Mouse (Mus musculus): ENCODE measurements around the gene Apbb1. TPM values are rescaled to one million over a fixed set of nuclear protein-coding genes. Genes with fewer than 3 reads are reported as not detected.

Apbb1 gene
- polyA plus RNA-seq, 1 experiment: 0.52 TPM

- no peak for TF ChIP-seq CTCF (IDR thresholded peaks at IDR 0.05; ENCODE audit: low read depth, low read length)
- no peak for TF ChIP-seq POLR2A (IDR thresholded peaks at IDR 0.05; ENCODE audit: borderline replicate concordance, low read depth, low read length)
- Histone ChIP-seq H3K4me1 (ENCODE audit: control insufficient read depth, insufficient read depth, low read length) (no peaks in the 10 kb centered on the region), H3K27ac (ENCODE audit: insufficient read depth, low read depth, low read length) (no peak overlapping the region), H3K4me3 (ENCODE audit: insufficient read depth, low read length) (no peak overlapping the region)
These were observed 53.4 kb downstream of the Apbb1 start for GRCm38 (mm10) chr7:105528094-105528493.

GRCm38 (mm10) chr7:105527306-105527937 is 54.0 kb downstream of the Apbb1 start:
- H3K4me3 ChIP-seq (ENCODE audit: insufficient read depth, low read length): no peak overlapping the region
- TF ChIP-seq POLR2A (IDR thresholded peaks at IDR 0.05; ENCODE audit: borderline replicate concordance, low read depth, low read length): no peak
- TF ChIP-seq CTCF (IDR thresholded peaks at IDR 0.05; ENCODE audit: low read depth, low read length): 0 out of 2 replicates have a peak, but pooled peaks have one; percentile 36
- no peaks in the 10 kb centered on the region for H3K4me1 ChIP-seq (ENCODE audit: control insufficient read depth, insufficient read depth, low read length)
- no peak overlapping the region for H3K27ac ChIP-seq (ENCODE audit: insufficient read depth, low read depth, low read length)

- Histone ChIP-seq H3K4me1 (ENCODE audit: control insufficient read depth, insufficient read depth, low read length) (no peaks in the 10 kb centered on the region), H3K4me3 (ENCODE audit: insufficient read depth, low read length) (no peak overlapping the region), H3K27ac (ENCODE audit: insufficient read depth, low read depth, low read length) (no peak overlapping the region)
- TF ChIP-seq CTCF (IDR thresholded peaks at IDR 0.05; ENCODE audit: low read depth, low read length) (no peak), POLR2A (IDR thresholded peaks at IDR 0.05; ENCODE audit: borderline replicate concordance, low read depth, low read length) (no peak)
These were observed 57.2 kb downstream of the Apbb1 start for GRCm38 (mm10) chr7:105524222-105524621.

- Histone ChIP-seq H3K4me3 (ENCODE audit: insufficient read depth, low read length) (no peak overlapping the region), H3K4me1 (ENCODE audit: control insufficient read depth, insufficient read depth, low read length) (no peaks in the 10 kb centered on the region), H3K27ac (ENCODE audit: insufficient read depth, low read depth, low read length) (no peak overlapping the region)
- TF ChIP-seq CTCF (IDR thresholded peaks at IDR 0.05; ENCODE audit: low read depth, low read length) (no peak), POLR2A (IDR thresholded peaks at IDR 0.05; ENCODE audit: borderline replicate concordance, low read depth, low read length) (no peak)
These were observed 61.3 kb downstream of the Apbb1 start for GRCm38 (mm10) chr7:105520201-105520600.

GRCm38 (mm10) chr7:105519771-105520170 is 61.7 kb downstream of the Apbb1 start:
- H3K4me1 ChIP-seq (ENCODE audit: control insufficient read depth, insufficient read depth, low read length): no peaks in the 10 kb centered on the region
- no peak overlapping the region for H3K27ac ChIP-seq (ENCODE audit: insufficient read depth, low read depth, low read length)
- no peak for TF ChIP-seq CTCF (IDR thresholded peaks at IDR 0.05; ENCODE audit: low read depth, low read length)
- TF ChIP-seq POLR2A (IDR thresholded peaks at IDR 0.05; ENCODE audit: borderline replicate concordance, low read depth, low read length): no peak
- H3K4me3 ChIP-seq (ENCODE audit: insufficient read depth, low read length): no peak overlapping the region

- H3K4me3 ChIP-seq (ENCODE audit: insufficient read depth, low read length): no peak overlapping the region
- TF ChIP-seq CTCF (IDR thresholded peaks at IDR 0.05; ENCODE audit: low read depth, low read length): no peak
- TF ChIP-seq POLR2A (IDR thresholded peaks at IDR 0.05; ENCODE audit: borderline replicate concordance, low read depth, low read length): no peak
- no peak overlapping the region for H3K27ac ChIP-seq (ENCODE audit: insufficient read depth, low read depth, low read length)
- no peaks in the 10 kb centered on the region for H3K4me1 ChIP-seq (ENCODE audit: control insufficient read depth, insufficient read depth, low read length)
These were observed 62.1 kb downstream of the Apbb1 start for GRCm38 (mm10) chr7:105519336-105519735.

- TF ChIP-seq CTCF (IDR thresholded peaks at IDR 0.05; ENCODE audit: low read depth, low read length) (no peak), POLR2A (IDR thresholded peaks at IDR 0.05; ENCODE audit: borderline replicate concordance, low read depth, low read length) (no peak)
These were observed 64.6 kb downstream of the Apbb1 start for GRCm38 (mm10) chr7:105516669-105517360.

GRCm38 (mm10) chr7:105515178-105515577 is 66.3 kb downstream of the Apbb1 start:
- no peaks in the 10 kb centered on the region for H3K4me1 ChIP-seq (ENCODE audit: control insufficient read depth, insufficient read depth, low read length)

More at GRCm38 (mm10) chr7:105516669-105517360, 64.6 kb downstream of the Apbb1 start:
- H3K4me3 ChIP-seq (ENCODE audit: insufficient read depth, low read length): no peak overlapping the region
- no peak overlapping the region for H3K27ac ChIP-seq (ENCODE audit: insufficient read depth, low read depth, low read length)
- H3K4me1 ChIP-seq (ENCODE audit: control insufficient read depth, insufficient read depth, low read length): no peaks in the 10 kb centered on the region

GRCm38 (mm10) chr7:105514561-105514960 is 66.9 kb downstream of the Apbb1 start:
- Histone ChIP-seq H3K27ac (ENCODE audit: insufficient read depth, low read depth, low read length) (no peak overlapping the region), H3K4me3 (ENCODE audit: insufficient read depth, low read length) (no peak overlapping the region), H3K4me1 (ENCODE audit: control insufficient read depth, insufficient read depth, low read length) (no peaks in the 10 kb centered on the region)
- TF ChIP-seq POLR2A (IDR thresholded peaks at IDR 0.05; ENCODE audit: borderline replicate concordance, low read depth, low read length) (no peak), CTCF (IDR thresholded peaks at IDR 0.05; ENCODE audit: low read depth, low read length) (no peak)

More at GRCm38 (mm10) chr7:105515178-105515577, 66.3 kb downstream of the Apbb1 start:
- H3K27ac ChIP-seq (ENCODE audit: insufficient read depth, low read depth, low read length): no peak overlapping the region
- no peak overlapping the region for H3K4me3 ChIP-seq (ENCODE audit: insufficient read depth, low read length)
- TF ChIP-seq CTCF (IDR thresholded peaks at IDR 0.05; ENCODE audit: low read depth, low read length) (peak; percentile 94), POLR2A (IDR thresholded peaks at IDR 0.05; ENCODE audit: borderline replicate concordance, low read depth, low read length) (no peak)

- no peak overlapping the region for H3K27ac ChIP-seq (ENCODE audit: insufficient read depth, low read depth, low read length)
These were observed 67.6 kb downstream of the Apbb1 start for GRCm38 (mm10) chr7:105513845-105514291.

More at GRCm38 (mm10) chr7:105513845-105514291, 67.6 kb downstream of the Apbb1 start:
- TF ChIP-seq POLR2A (IDR thresholded peaks at IDR 0.05; ENCODE audit: borderline replicate concordance, low read depth, low read length) (no peak), CTCF (IDR thresholded peaks at IDR 0.05; ENCODE audit: low read depth, low read length) (no peak)
- Histone ChIP-seq H3K4me3 (ENCODE audit: insufficient read depth, low read length) (no peak overlapping the region), H3K4me1 (ENCODE audit: control insufficient read depth, insufficient read depth, low read length) (no peaks in the 10 kb centered on the region)
